Mouse (Mus musculus): ENCODE measurements at regions not wholly inside any gene's neighbourhood (a gene's known extent, or its start where the extent isn't known, plus 50 kb on each side); places are given as distances from the start of the nearest gene placed in this dataset.

GRCm38 (mm10) chr5:75761459-75762310 lies 187.0 kb downstream of the Kit start:
- DNase-seq, result no peak

DNA sequence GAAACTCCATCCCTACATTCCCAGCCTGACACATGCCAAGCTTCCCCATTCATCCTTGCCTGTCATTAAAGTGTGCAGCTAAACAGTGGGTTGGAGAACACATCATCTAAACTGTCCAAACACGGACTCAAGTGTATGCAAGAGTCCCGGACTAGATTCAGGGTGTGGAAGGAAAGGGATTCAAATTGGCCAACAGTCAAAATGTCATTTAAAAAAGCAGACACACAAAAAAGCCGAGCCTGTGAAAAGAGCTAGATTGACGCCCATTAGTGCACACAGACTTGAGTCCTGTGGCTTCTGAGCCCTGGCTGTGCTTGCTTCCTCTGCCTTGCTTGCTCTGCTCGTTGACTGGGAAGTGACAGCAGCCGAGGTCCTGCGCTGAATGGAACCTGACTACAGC lies 181.5 kb downstream of the Kit start:
- DNase-seq, result no peak

GRCm38 (mm10) chr5:75754356-75754755 lies 179.6 kb downstream of the Kit start:
- no peak for DNase-seq

DNA sequence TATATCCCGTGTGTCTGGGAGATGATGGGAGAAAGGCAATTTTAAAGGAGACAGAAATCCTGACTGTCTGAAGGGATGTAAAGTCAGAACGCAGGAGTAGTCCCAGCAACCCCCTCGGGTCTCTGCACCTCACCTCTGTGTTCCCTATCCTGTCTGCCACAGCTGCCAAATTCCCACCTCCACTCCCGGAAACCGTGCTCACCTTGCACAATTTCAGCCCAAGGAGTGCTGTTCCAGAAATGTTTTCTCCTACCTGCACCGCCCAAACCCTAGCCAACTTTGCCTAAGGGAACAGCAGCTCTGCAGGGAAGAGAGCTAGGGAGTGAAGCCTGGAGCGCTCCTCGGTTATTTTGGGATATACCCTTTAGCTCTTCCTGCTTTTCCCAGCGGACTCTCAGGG lies 170.6 kb downstream of the Kit start:
- DNase-seq, result no peak

- DNase-seq, result no peak
Measured at GRCm38 (mm10) chr5:75744475-75745045, 169.8 kb downstream of the Kit start.

DNA sequence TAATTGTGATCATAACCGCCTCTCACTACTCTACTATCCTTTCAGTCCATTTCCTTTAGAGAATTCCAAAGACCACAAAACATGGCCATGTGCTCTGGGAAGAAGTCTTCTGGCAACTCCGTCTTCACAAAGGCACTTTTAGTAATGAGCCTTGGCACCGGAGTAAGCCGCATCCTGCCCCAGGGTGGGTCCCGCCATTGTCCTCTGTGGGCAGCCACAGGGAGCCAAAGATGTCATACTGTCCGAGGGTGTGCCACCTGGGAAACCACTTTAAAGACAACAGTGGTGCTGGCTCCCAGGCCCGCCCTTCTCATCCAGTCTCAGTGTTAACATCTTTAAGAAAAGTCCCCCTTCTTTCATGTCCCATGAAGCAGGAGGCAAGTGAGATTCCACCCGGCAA lies 164.6 kb downstream of the Kit start:
- no peak for DNase-seq

- DNase-seq, result no peak
Measured at GRCm38 (mm10) chr5:75738445-75738844, 163.7 kb downstream of the Kit start.

GRCm38 (mm10) chr5:75737752-75738151 lies 163.0 kb downstream of the Kit start:
- DNase-seq, result no peak

DNA sequence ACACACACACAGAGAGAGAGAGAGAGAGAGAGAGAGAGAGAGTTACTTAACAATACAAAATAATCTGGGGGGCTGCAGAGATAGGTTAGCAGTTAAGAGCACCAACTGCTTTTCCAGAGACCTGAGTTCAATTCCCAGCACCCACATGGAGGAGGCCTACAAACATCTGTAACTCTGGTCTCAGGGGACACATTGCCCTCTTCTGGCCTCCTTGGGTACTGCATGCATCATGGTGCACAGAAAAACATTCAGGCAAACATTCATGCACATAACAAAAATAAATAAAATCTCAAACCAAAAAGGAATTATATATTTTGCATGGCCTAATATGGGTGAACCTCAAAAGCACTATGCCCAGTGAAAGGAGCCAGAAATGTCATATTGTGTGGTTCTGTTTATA lies 161.6 kb downstream of the Kit start:
- peak in 1 of 2 experiments; percentile 4 for DNase-seq

DNA sequence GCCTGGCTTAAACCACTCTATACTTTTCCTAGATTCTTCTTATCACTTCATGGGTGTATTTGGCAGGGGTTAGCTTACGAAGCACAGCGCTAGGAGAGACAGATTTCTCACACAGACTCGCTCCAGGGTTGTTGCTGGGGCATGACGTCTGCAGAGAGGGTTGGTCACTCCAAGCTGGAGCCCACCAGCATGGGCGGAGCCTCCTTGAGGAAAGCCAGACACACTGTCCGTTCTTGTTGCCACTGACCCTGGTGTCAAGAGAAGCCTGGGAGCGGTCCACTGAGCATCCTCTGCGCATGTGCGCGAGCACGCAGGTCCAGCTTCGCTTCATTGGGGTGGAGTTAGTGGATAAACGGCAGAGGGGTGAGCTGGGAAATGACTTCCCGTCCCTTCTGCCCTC lies 159.8 kb downstream of the Kit start:
- DNase-seq, result no peak

GRCm38 (mm10) chr5:75734043-75734442 lies 159.3 kb downstream of the Kit start:
- DNase-seq, result no peak

GRCm38 (mm10) chr5:75731236-75731635 lies 156.5 kb downstream of the Kit start:
- no peak for DNase-seq

DNA sequence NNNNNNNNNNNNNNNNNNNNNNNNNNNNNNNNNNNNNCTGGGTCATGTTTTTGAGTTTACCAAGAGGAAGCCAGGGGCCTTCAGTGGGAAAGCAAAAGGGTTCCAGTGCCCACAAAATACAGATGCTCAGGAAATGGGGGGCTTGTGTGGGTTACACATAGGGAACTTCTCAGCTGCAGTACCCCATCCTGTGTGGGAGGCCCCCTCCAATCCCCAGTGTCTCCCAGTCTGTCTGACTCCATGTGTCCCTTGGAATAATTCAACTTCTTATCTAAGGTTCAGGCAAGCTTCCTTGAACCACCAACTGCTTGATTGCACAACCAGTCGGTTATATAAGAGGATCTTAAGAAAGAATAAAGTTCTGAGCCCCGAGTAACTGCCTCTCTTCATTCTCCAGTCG lies 156.0 kb downstream of the Kit start:
- DNase-seq, result no peak

DNA sequence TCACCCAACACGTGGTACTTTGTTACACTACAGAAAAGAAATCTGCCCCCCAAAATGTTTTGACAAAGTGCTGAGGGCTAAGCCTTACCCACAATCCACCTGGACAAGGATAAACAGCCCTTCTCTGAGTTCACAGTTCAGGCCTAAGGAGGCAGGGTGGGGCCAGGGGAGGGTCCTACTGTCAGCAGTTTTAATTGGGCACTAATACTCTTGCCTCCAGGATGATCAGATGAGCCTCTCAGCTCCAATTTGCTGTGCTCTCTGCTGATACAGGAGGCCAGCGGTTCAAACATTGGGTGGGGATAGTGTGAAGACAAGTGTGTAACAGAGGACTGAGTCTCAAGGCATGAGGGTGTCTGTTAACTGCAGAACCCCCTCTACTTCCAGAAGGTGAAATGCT lies 146.6 kb downstream of the Kit start:
- DNase-seq, result no peak

DNA sequence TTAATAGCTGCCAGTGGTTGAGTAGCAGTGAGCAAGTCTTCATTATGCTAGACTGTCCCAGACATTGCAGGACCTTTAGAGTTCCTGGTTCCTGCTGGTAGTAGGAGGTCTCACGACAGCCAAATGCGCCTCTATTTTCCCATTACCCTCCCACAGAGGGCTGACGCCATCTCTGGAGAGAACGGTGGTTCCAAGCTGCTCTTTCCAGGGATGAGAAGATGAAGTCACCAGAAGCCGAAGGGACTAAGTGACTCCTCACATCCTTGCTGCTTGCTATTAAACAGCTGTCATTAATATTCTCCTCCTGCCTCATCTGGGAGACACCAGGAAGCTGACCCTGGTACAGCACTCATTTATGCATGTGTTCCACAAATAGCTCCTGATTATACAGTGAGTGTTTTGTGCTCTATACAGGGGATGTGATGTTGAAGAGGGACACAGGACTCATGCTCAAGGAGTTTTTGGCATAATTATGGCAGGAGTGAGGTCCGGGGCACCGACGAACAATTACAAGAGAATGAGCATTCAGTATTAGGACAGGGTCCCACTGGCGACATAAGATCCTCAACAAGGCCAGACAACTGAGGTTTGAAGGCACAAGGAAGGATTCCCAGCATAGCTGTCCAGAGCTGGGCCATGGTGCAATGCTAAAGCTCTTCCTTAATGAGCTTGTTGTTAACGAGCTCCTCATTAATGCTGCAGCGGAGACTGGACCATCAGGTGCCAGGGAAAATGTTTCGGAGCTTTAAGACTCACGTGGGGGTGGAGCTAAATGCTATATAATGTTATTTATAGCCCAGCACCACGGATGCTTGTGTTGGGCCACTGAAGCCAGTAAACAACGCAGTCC lies 145.6 kb downstream of the Kit start:
- DNase-seq, result no peak

- no peak for DNase-seq
Measured at GRCm38 (mm10) chr5:75718511-75719225, 144.0 kb downstream of the Kit start.

Data from kidney, adult 8-10 months (tissue).